Mouse (Mus musculus): ENCODE data around the gene Ints1. TPM values are rescaled to one million over a fixed set of nuclear protein-coding genes. Genes with fewer than 3 reads are reported as not detected.

Ints1 gene
- total RNA-seq, 2 experiments from 2014 or later = 41.8 to 43.8 TPM

DNA sequence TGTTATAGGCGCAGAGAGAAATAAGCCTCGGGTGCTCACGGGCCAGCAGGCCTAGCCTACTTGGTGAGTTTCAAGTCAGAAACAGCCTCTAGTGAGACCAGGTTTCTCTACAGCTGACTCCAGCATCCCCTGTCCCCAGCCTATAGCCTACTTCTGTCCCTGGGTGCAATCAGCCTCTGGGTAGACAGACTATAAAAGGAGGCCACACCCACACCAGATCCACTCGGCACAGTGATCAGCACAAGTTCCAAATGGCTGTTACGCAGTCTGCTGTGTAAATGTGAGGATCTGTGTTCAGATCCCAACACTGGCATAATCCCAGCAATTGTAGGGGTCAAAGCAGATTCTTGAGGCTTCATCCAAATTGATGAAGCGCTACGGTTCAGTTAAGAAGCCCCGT lies 27.7 kb upstream of the Ints1 start:
- intact Hi-C loops (cut with DNase I) = no loop called here
- DNase-seq = no peak

DNA sequence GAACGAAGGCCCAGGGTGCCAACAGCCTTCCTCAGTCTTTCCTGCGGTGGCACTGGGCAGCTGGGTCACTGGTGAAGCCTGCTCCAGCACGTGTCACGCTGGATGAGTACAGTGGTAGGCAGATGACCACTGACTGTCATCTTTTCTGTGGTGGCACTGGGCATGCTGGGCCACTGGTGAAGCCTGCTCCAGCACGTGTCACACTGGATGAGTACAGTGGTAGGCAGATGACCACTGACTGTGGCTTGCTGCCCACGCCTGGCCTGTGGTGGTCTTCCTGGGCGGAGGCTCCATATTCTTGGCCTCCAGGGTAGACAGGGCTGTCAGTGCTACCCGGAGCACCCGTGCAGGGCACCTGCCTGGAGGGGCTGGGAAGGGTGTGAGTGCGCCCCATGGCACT lies 26.4 kb upstream of the Ints1 start:
- no peak for DNase-seq
- intact Hi-C loops (cut with DNase I) = no loop called here

DNA sequence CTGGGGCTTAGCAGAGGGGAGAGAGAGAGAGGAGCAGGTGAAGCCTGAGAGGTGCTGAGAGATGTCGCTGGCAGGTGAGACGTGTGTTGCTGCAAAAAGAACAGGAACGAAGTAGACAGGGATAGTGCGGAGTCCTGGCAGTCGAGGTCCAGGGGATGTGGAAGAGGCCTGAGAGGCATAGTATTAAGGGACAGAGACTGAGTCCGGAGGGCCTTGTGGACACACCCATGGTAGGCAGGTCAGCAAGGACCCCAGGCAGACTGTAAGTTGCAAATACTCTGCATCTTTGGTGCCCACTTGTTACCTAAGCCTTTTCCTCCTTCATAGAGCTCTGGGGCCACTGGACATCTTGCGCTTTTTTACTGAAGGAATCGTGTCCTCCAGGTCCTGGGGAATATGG lies 25.8 kb upstream of the Ints1 start:
- intact Hi-C loops (cut with DNase I) = no loop called here
- DNase-seq = no peak

- intact Hi-C loops (cut with DNase I) = loop anchor here (2.0 kb wide), 1 partner anchor 17 kb away; no protein-coding TSS in a partner anchor
- no peak for DNase-seq
Observed at GRCm38 (mm10) chr5:139799801-139800590, 24.5 kb upstream of the Ints1 start.

DNA sequence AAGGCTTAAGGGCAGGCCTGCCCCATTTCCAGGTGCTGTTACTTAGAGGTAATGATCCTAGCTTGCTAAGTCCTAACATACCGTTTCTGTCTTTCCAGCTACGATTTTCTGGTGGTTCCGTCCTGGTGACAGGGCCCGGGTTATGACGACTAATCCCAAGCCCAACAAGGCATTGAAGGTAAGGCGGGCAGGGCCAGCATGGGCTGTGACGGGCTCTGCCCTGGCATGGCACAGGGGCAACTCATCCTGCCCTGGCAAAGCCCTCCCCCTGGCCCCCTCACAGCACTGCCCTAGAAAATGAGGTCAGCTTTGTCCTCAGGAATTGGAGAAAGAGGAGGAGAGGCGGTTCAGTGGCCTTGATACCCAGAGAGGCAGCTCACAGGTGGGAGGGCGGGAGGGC lies 23.6 kb upstream of the Ints1 start:
- intact Hi-C loops (cut with DNase I) = loop anchor here (2.0 kb wide), 1 partner anchor 18 kb away; no protein-coding TSS in a partner anchor
- DNase-seq = no peak

- intact Hi-C loops (cut with DNase I) = loop anchor here (2.0 kb wide), 1 partner anchor 18 kb away; no protein-coding TSS in a partner anchor
- peak in 1 of 2 experiments; percentile 1 for DNase-seq
Observed at GRCm38 (mm10) chr5:139798168-139798900, 22.9 kb upstream of the Ints1 start.

DNA sequence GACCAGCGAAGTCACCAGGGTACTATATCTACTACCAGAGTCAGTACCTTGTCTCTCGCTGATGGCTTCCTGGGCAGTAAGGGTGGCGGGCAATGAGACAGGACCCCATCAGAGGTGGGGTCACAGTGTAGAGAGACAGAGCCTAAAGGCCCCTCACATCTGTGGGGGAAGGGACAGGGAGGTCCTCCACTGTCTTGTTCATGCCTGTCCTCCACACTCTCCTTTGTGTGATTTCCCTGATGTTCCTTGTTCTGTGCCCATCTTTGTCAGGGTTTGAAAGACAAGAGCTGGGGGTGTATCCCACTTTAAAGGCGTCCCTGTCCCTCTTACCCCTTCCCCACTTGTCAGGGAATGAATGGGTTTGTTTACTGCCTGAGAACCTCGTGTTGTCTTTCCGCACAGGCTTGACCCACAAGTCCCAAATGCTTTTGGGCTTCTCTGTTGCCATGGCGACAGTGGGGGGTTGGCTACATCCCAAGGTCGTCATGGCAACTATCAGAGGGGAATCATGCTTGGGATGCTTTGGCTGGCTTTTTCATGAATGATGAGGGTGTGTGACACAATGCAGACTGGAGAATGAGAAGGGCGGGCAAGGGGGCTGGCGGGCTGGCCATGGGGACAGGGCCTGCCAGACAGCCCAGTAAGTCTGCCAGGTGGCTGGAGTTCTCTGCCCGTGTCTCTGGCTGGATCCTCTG lies 22.1 kb upstream of the Ints1 start:
- DNase-seq = peak; percentile 88 to 94
- intact Hi-C loops (cut with DNase I) = loop anchor here (2.0 kb wide), 1 partner anchor 19 kb away; no protein-coding TSS in a partner anchor

- DNase-seq = peak; percentile 89
- intact Hi-C loops (cut with DNase I) = no loop called here
Observed at GRCm38 (mm10) chr5:139796900-139797299, 21.4 kb upstream of the Ints1 start.

GRCm38 (mm10) chr5:139796001-139796620 lies 20.6 kb upstream of the Ints1 start:
- intact Hi-C loops (cut with DNase I) = no loop called here
- DNase-seq = no peak

- intact Hi-C loops (cut with DNase I) = no loop called here
- peak; percentile 53 to 59 for DNase-seq
Observed at GRCm38 (mm10) chr5:139794938-139795337, 19.5 kb upstream of the Ints1 start.

DNA sequence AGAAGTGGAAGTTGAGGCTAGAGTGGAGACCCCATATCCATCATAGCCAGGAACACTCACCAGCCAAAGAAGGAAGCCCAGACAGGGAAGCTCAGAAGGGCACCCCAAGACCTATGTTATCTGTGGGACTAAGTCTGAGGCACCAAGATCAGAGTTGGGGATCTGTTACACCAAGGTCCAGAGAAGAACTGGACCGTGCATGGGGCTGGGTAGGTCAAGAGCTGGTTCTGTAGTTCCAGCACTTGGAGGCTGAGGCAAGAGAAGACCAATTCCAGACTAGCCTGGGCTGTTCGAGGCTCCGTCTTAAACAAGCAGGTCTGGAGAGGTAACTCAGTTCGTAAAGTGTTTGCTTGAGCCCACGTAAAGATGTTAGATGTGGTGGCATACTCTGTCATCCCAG lies 18.7 kb upstream of the Ints1 start:
- intact Hi-C loops (cut with DNase I) = no loop called here
- peak in 1 of 2 experiments; percentile 3 for DNase-seq

- DNase-seq = peak; percentile 59 to 60
- intact Hi-C loops (cut with DNase I) = no loop called here
Observed at GRCm38 (mm10) chr5:139793338-139794089, 18.0 kb upstream of the Ints1 start.

GRCm38 (mm10) chr5:139792966-139793337 lies 17.5 kb upstream of the Ints1 start:
- DNase-seq = peak; percentile 24 to 38
- intact Hi-C loops (cut with DNase I) = no loop called here

- intact Hi-C loops (cut with DNase I) = no loop called here
- no peak for DNase-seq
Observed at GRCm38 (mm10) chr5:139792159-139792775, 16.8 kb upstream of the Ints1 start.

GRCm38 (mm10) chr5:139791227-139792158 lies 16.0 kb upstream of the Ints1 start, which contains the start of gene Mafk:
TSS of gene Mafk (plus strand) at chr5:139791513.
- peak; percentile 99 for DNase-seq
- intact Hi-C loops (cut with DNase I) = no loop called here

- intact Hi-C loops (cut with DNase I) = no loop called here
Observed at GRCm38 (mm10) chr5:139789466-139789865, 14.0 kb upstream of the Ints1 start.

GRCm38 (mm10) chr5:139781406-139781805 lies 5.9 kb upstream of the Ints1 start:
- DNase-seq = peak; percentile 27 to 33
- intact Hi-C loops (cut with DNase I) = no loop called here

More at GRCm38 (mm10) chr5:139789466-139789865, 14.0 kb upstream of the Ints1 start:
- DNase-seq = no peak

DNA sequence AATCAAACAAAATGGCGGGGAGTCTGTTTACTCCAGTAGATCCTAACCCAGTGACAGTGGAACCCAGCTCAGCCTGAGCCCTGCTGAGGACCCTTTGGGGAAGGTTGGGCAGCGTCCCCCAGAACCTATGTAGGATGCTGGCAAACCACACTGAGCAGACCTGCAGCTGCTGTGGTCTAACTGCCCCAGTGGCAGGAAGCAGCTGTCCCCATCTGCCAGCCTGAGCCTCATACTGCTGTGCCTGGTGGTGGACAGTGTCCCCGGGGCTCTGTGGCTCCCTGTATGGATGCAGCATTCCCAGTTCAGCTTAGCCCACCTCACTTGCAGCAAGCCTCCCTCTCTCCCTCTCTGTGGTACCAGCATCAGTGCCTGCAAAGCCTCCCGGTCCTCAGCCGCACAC lies 1.5 kb upstream of the Ints1 start:
- no peak for DNase-seq
- intact Hi-C loops (cut with DNase I) = no loop called here

Data from heart, postnatal 14 days (tissue).